16 mouse cellular contexts compared by ENCODE assay signal in genomic region chr11:31732342-31732741, GRCm38 (mm10).
A peak's percentile ranks its signal among the peaks of the same experiment; 100 is the strongest.
DNase-seq lines count a peak whose midpoint lies in the region; ATAC-seq and TF ChIP-seq lines count a peak whose summit lies in the region.
"Had no signal": no experiment of that assay in that cellular context is flagged by ENCODE, and none has a peak within 500 bp of the region (broad histone marks: within the 10 kb centered on the region; RNA-seq: fewer than 3 reads in every experiment).

No protein-coding gene starts in this region.

- no peak for DNase-seq in kidney, adult 2 months
- no peak for DNase-seq in kidney, adult 9 months
- DNase-seq in layer of hippocampus, adult 8-10 months (ENCODE audit: low spot score in 2 of 2), result no peak
- no peak for DNase-seq in frontal cortex, postnatal 36 days (ENCODE audit: low spot score in 2 of 2)
- DNase-seq: cerebellum, adult 18-20 months; heart, postnatal 4 days; kidney, postnatal 25 days; lung, postnatal 36 days; right cerebral cortex, postnatal 25 days had no signal

- H3K36me3 ChIP-seq in kidney, adult 2 months (ENCODE audit: control insufficient read depth, insufficient read depth, low read length), result no peaks in the 10 kb centered on the region
- no peaks in the 10 kb centered on the region for H3K36me3 ChIP-seq in liver, embryonic 16.5 days (ENCODE audit: control insufficient read depth, insufficient read depth)
- H3K36me3 ChIP-seq in forebrain, embryonic 15.5 days, result no peaks in the 10 kb centered on the region
- H3K36me3 ChIP-seq: forebrain, embryonic 10.5 days; intestine, embryonic 15.5 days; liver, embryonic 15.5 days; neural tube, embryonic 13.5 days had no signal

- H3K9ac ChIP-seq in liver, embryonic 16.5 days (ENCODE audit: low read depth, low read length), result no peak overlapping the region
- H3K9ac ChIP-seq in forebrain, embryonic 15.5 days (replicated peaks), result no peak overlapping the region
- H3K9ac ChIP-seq: intestine, embryonic 15.5 days; liver, embryonic 15.5 days; neural tube, embryonic 13.5 days had no signal

- H3K27me3 ChIP-seq in kidney, adult 2 months (replicated peaks; ENCODE audit: control insufficient read depth, insufficient read depth, low read length), result no peaks in the 10 kb centered on the region
- H3K27me3 ChIP-seq in liver, embryonic 16.5 days (ENCODE audit: control insufficient read depth, insufficient read depth, low read depth, low read length), result no peaks in the 10 kb centered on the region
- no peaks in the 10 kb centered on the region for H3K27me3 ChIP-seq in forebrain, embryonic 15.5 days
- H3K27me3 ChIP-seq: intestine, embryonic 15.5 days; neural tube, embryonic 13.5 days had no signal

- WGBS in kidney, adult 2 months, result 57% methylated on average over 3 of the region's 3 CpGs
- 12% methylated on average over 3 of the region's 3 CpGs for WGBS in liver, embryonic 16.5 days (ENCODE audit: insufficient replicate concordance)
- 79% methylated on average over 3 of the region's 3 CpGs for WGBS in forebrain, embryonic 15.5 days

- TF ChIP-seq POLR2A in kidney, adult 2 months (IDR thresholded peaks at IDR 0.05; ENCODE audit: low read depth, low read length), result no peak

- peak overlapping the region; percentile 41 for H3K27ac ChIP-seq in kidney, adult 2 months (ENCODE audit: insufficient read depth, low read depth, low read length)
- H3K27ac ChIP-seq in liver, embryonic 16.5 days (ENCODE audit: low read length), result no peak overlapping the region
- H3K27ac ChIP-seq in forebrain, embryonic 15.5 days (replicated peaks), result no peak overlapping the region
- H3K27ac ChIP-seq: intestine, embryonic 15.5 days; liver, embryonic 15.5 days; neural tube, embryonic 13.5 days had no signal

- ATAC-seq in common myeloid progenitor, adult 5-6 weeks (replicated peaks; ENCODE audit: low read depth, poor library complexity, severe bottlenecking), result peak; percentile 79
- ATAC-seq in liver, embryonic 16.5 days (ENCODE audit: low read depth), result peak; percentile 25; the same call in 1 of the 2 replicates
- ATAC-seq in forebrain, embryonic 15.5 days (replicated peaks), result no peak
- ATAC-seq: intestine, embryonic 15.5 days had no signal

- TF ChIP-seq CTCF in kidney, adult 2 months (conservative IDR thresholded peaks at IDR 0.05; ENCODE audit: insufficient read depth, insufficient read length, low read depth, low read length), result no peak

- peaks cover 19% of the 10 kb centered on the region for H3K4me1 ChIP-seq in kidney, adult 2 months (ENCODE audit: control insufficient read depth, insufficient read depth, low read length)
- H3K4me1 ChIP-seq in liver, embryonic 16.5 days (ENCODE audit: control insufficient read depth, low read depth, low read length), result no peaks in the 10 kb centered on the region
- H3K4me1 ChIP-seq in forebrain, embryonic 15.5 days, result peaks cover 9% of the 10 kb centered on the region
- H3K4me1 ChIP-seq: intestine, embryonic 15.5 days had no signal

- H3K4me2 ChIP-seq in liver, embryonic 16.5 days (ENCODE audit: low read depth, low read length), result no peak overlapping the region
- H3K4me2 ChIP-seq in forebrain, embryonic 15.5 days (replicated peaks), result no peak overlapping the region
- H3K4me2 ChIP-seq: intestine, embryonic 15.5 days; neural tube, embryonic 13.5 days had no signal

- H3K9me3 ChIP-seq in liver, embryonic 16.5 days (replicated peaks; ENCODE audit: control insufficient read depth, low read length), result no peaks in the 10 kb centered on the region
- H3K9me3 ChIP-seq in forebrain, embryonic 15.5 days, result no peaks in the 10 kb centered on the region
- H3K9me3 ChIP-seq: forebrain, embryonic 10.5 days; intestine, embryonic 15.5 days; liver, embryonic 15.5 days; neural tube, embryonic 13.5 days had no signal

- H3K4me3 ChIP-seq in kidney, adult 2 months (ENCODE audit: insufficient read depth, low read depth, low read length), result no peak overlapping the region
- H3K4me3 ChIP-seq in liver, embryonic 16.5 days (ENCODE audit: low read depth, low read length), result no peak overlapping the region
- H3K4me3 ChIP-seq in forebrain, embryonic 15.5 days, result no peak overlapping the region
- H3K4me3 ChIP-seq: forebrain, embryonic 10.5 days; intestine, embryonic 15.5 days; liver, embryonic 15.5 days; neural tube, embryonic 13.5 days had no signal
